Mouse (Mus musculus): ENCODE results near the gene Cntnap2. TPM values are rescaled to one million over a fixed set of nuclear protein-coding genes. Genes with fewer than 3 reads are reported as not detected.
"Not testable (repeated sequence)": the region's sequence is repeated elsewhere in the genome, so short reads cannot be mapped to it uniquely, and the experiment has no call there.

The Cntnap2 gene
- total RNA-seq, 2 experiments from 2014 or later, result 97.6 to 118 TPM

GRCm38 (mm10) chr6:46205531-46205930 is 1146.4 kb downstream of the Cntnap2 start:
- DNase-seq (ENCODE audit: low spot score in 2 of 2), result peak in 1 of 2 experiments; percentile 3

- DNase-seq (ENCODE audit: low spot score in 2 of 2), result no peak
Observed at GRCm38 (mm10) chr6:46232889-46233288, 1173.7 kb downstream of the Cntnap2 start.

- DNase-seq (ENCODE audit: low spot score in 2 of 2), result no peak
Observed at GRCm38 (mm10) chr6:46240349-46240748, 1181.2 kb downstream of the Cntnap2 start.

- DNase-seq (ENCODE audit: low spot score in 2 of 2), result no peak
Observed at GRCm38 (mm10) chr6:46263171-46263570, 1204.0 kb downstream of the Cntnap2 start.

- peak in 1 of 2 experiments; percentile 1 for DNase-seq (ENCODE audit: low spot score in 2 of 2)
Observed at GRCm38 (mm10) chr6:46346946-46347345, 1287.8 kb downstream of the Cntnap2 start.

- DNase-seq (ENCODE audit: low spot score in 2 of 2), result peak; percentile 3 to 34
Observed at GRCm38 (mm10) chr6:46361091-46361490, 1301.9 kb downstream of the Cntnap2 start.

GRCm38 (mm10) chr6:46362156-46362555 is 1303.0 kb downstream of the Cntnap2 start:
- DNase-seq (ENCODE audit: low spot score in 2 of 2), result peak; percentile 36 to 71

- peak; percentile 37 to 85 for DNase-seq (ENCODE audit: low spot score in 2 of 2)
Observed at GRCm38 (mm10) chr6:46398725-46399589, 1339.8 kb downstream of the Cntnap2 start.

GRCm38 (mm10) chr6:46414154-46414553 is 1355.0 kb downstream of the Cntnap2 start:
- DNase-seq (ENCODE audit: low spot score in 2 of 2), result no peak

- DNase-seq (ENCODE audit: low spot score in 2 of 2), result no peak
Observed at GRCm38 (mm10) chr6:46414562-46414961, 1355.4 kb downstream of the Cntnap2 start.

GRCm38 (mm10) chr6:46419827-46420226 is 1360.7 kb downstream of the Cntnap2 start:
- no peak for DNase-seq (ENCODE audit: low spot score in 2 of 2)

GRCm38 (mm10) chr6:46420349-46420748 is 1361.2 kb downstream of the Cntnap2 start:
- no peak for DNase-seq (ENCODE audit: low spot score in 2 of 2)

GRCm38 (mm10) chr6:46428231-46428630 is 1369.1 kb downstream of the Cntnap2 start:
- DNase-seq (ENCODE audit: low spot score in 2 of 2), result no peak

GRCm38 (mm10) chr6:46450917-46451638 is 1391.9 kb downstream of the Cntnap2 start:
- no peak for DNase-seq (ENCODE audit: low spot score in 2 of 2)

GRCm38 (mm10) chr6:46472683-46473082 is 1413.5 kb downstream of the Cntnap2 start:
- no peak for DNase-seq (ENCODE audit: low spot score in 2 of 2)

GRCm38 (mm10) chr6:46484392-46484791 is 1425.2 kb downstream of the Cntnap2 start:
- no peak for DNase-seq (ENCODE audit: low spot score in 2 of 2)

- no peak for DNase-seq (ENCODE audit: low spot score in 2 of 2)
Observed at GRCm38 (mm10) chr6:46502786-46503185, 1443.6 kb downstream of the Cntnap2 start.

GRCm38 (mm10) chr6:46512841-46513240 is 1453.7 kb downstream of the Cntnap2 start:
- DNase-seq (ENCODE audit: low spot score in 2 of 2), result no peak

- not testable (repeated sequence) for DNase-seq (ENCODE audit: low spot score in 2 of 2)
Observed at GRCm38 (mm10) chr6:46537586-46537985, 1478.4 kb downstream of the Cntnap2 start.

GRCm38 (mm10) chr6:46563470-46563869 is 1504.3 kb downstream of the Cntnap2 start:
- DNase-seq (ENCODE audit: low spot score in 2 of 2), result no peak

- no peak for DNase-seq (ENCODE audit: low spot score in 2 of 2)
Observed at GRCm38 (mm10) chr6:46575055-46575454, 1515.9 kb downstream of the Cntnap2 start.

- no peak for DNase-seq (ENCODE audit: low spot score in 2 of 2)
Observed at GRCm38 (mm10) chr6:46612365-46612764, 1553.2 kb downstream of the Cntnap2 start.

All from layer of hippocampus, adult 18-20 months (tissue).